Mouse (Mus musculus) c-Kit-negative CD71-positive TER-119-positive erythroid progenitor cells, embryonic 14.5 days (primary cell): ENCODE data around the gene Rpl36.

Experiments
- DNase-seq: peaks from one replicate; pipeline ENCODE4 v3.0.0-alpha.2; 2013; ENCODE audit warnings: low read depth, low spot score

Rpl36 gene

GRCm38 (mm10) chr17:56647546-56647945 lies 34.3 kb downstream of the Rpl36 start:
- no peak for DNase-seq

DNA sequence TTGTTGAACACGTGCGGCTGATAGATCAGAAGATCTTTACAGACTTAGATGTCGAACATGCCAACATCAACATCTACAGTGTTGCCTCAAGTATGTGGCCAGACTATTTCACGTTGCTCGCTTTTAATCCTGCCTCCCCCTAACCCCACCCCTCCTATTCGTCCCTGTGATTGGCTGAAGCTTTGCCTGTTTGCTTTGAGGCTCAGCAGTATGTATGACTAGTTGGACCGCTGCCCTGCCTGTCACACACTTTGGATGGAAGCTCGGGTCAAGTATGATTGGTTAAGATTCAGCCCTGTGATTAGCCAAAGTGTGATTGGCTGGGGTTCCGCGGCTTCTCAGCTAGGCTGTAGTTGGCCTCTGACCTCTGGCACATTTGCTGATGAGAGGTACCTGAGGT lies 38.6 kb downstream of the Rpl36 start:
- no peak for DNase-seq

DNA sequence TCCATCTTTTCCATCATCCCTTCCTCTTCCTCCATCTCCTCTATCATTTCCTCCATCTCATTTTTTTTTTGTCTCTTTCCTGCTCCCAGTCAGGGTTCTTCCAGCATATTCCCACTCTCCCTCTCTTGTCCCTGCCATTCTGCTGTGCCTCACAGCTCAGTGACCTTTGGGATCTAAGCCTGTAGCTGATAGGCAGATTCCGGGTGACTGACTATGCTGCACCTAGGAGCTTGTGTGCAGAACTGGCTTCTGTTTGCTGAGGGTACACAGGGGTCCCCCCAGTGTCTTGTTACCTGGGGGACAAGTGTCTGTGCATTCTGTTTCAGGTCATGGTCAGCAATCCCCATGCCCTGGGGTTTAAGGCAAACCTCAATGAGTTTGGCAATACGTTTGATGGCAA lies 41.6 kb downstream of the Rpl36 start:
- no peak for DNase-seq

DNA sequence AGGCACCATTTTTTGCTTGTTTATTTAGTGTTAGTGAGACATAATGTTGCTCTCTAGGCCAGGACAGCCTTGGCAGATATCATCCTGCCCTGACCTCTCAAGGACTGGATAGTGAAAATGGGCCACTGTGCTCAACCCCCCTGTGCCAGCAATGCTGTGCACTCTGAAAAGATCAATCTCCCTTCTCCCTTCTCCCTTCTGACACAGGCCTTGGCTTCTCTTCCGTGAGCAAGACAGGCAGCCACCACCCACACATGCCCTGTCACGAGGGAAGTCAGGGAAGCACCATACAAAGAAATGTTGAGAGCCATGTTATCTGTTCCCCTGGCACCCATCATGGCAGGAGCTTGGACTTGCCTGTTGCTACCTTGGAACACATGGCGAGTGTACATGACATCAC lies 42.1 kb downstream of the Rpl36 start:
- no peak for DNase-seq

DNA sequence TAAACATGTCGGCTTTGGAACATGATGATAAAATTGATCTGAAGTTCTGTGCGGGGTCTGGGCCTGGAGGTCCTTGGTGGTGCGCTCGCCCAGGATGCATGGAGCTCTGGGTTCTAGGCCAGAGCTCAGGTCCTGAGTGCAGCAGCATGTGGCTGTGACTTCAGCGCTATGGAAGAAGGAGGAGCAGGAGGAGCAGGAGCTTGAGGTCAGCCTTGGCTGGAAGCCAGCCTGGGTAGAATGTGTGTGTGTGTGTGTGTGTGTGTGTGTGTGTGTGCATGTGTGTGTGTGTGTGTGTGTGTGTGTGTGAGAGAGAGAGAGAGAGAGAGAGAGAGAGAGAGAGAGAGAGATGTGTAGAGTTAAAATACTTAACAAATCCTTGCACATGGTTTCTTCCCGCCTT lies 43.0 kb downstream of the Rpl36 start:
- DNase-seq = no peak

GRCm38 (mm10) chr17:56663659-56664058 lies 50.4 kb downstream of the Rpl36 start:
- DNase-seq = no peak
